Mouse (Mus musculus) MEL-GATA-1-ER (cell line): ENCODE measurements around the gene Mad1l1.
"Not testable (repeated sequence)": the region's sequence is repeated elsewhere in the genome, so short reads cannot be mapped to it uniquely, and the experiment has no call there.

Experiments used
- DNase-seq: peaks from one replicate; pipeline ENCODE4 v3.0.0-alpha.2; 2012; ENCODE audit warnings: low read depth; ENCODE audit errors: extremely low read depth

Mad1l1 gene

DNA sequence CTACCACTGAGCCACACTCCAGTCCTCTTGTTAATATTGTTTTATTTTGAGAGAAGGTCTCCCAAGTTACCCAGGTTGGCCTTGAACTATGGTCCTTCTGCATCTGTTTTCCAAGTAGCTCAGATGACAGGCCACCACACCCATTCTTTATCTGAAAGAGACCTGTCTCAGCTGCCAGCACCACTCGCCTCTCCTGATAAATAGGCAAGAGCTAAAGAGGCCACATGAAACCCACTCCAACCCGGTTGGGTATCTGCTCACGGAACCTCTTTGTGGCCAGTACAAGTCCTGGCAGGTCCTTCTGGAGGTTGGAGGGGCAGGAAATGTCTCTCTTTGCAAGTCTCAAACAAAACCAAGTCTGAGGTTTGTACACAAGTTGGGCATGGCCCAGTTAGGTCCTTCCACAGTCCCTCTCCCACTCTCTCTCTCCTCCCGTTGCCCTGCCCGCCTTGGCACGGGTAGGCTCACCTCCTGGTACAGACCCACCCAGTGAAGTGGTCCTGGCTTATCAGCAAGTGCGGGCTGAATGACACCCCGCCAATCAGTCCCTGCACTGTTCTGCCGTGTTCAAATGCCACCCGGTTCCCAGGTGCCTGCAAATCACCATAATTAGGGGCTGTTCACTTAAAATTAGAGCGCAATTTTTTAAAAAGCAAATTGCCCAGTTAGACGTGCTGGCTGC, 308.9 kb downstream of the Mad1l1 start:
- DNase-seq = peak; percentile 3

DNA sequence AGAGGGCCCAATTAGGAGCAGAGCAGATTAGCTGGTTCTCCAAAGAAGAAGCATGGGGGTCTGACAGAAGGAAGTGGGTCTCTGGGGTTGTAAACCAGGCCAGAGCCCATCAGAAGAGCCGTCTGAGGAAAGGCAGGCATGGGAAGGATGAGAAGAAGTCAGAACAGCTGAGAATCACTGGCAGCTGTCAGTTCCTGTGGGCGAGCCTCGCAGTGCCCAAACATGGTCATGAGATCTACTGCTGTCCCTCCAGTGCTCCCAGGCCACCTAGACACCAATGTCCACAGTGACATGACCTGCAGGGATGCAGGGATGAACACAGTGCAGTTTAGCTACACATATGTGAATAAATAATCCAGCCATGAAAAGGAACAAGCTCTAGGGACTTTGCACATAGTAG, 310.9 kb downstream of the Mad1l1 start:
- no peak for DNase-seq

DNA sequence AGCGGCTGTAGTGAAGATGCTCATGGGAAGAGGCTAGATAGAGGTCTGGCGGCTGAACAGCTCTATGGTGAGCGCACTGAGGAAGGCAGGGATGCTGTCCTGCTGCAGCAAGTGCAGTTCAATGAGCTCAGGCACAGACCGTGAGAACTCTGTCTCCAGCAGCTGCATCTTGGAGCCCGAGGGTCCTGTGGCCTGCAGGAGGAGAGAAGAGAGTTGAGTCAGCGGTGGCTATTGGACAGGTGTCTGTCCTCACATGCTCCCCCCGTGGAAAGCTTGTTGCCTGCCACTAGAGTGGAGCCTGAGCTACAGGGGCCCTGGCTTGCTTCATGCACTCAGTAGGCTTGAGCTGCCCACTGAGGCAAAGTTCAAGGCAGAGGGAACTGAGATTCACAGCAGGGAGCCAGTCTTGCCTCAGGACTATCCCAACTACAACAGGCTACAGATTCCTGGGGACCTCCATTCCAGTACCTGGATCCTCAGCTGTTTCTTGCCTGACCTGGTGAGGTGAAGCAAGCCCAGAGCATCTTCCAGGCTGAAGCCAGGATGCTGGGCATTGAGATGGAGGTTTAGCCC, 312.2 kb downstream of the Mad1l1 start:
- no peak for DNase-seq

DNA sequence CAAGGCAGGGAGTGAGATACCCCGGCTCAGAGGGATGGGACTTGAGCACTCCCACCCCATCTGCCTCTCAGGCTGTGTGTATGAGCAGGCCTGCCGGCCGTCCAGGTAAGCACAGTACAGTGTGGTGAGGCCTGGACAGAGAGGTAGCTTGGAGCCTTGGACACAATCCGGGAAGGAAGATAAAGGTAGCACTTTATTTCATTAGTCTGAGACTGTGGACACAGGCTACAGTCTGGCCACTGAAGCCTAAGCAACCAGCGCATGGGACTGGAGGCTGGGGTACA, 312.9 kb downstream of the Mad1l1 start:
- DNase-seq = no peak

DNA sequence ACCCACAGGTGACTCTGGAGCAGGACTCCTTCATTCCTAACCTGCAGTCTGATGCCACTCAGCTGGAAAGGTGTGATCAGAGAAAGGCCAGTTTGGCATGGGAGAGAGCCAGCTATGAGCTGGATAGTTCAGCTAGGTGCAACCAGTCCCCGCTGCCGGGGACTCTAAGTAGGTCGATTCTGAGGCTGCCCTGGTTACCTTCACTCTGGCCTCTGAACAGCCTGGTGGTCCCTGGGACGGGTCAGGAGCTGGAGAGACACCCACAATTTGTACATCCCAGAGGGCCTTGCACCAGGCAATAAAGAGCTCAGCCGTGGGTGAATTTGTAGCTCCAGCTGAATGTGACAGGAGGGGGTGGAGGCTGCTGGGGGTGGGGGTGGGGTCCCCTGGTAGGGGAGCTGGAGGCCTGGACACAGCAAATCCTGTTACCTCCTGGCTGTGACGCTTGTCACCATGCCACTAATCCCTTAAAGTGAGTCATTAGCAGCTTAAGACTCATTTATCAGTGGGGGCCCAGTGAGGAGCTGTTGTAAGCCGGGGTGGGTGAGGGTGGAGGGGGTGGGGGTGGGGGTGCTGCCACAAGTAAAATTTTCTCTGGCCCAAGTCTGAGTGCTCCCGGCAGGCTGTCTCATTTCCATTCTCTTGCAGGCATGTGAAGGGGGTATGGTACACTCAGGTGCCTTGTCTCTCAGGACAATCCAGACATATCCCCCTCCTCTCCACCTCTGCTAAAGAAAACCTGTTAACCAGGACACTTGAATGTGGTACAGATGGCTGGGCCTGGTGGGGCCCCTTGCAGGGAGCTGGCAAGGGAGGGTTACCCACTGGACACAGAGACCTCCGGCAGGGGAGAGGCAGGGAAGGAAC, 313.5 kb downstream of the Mad1l1 start:
- no peak for DNase-seq

DNA sequence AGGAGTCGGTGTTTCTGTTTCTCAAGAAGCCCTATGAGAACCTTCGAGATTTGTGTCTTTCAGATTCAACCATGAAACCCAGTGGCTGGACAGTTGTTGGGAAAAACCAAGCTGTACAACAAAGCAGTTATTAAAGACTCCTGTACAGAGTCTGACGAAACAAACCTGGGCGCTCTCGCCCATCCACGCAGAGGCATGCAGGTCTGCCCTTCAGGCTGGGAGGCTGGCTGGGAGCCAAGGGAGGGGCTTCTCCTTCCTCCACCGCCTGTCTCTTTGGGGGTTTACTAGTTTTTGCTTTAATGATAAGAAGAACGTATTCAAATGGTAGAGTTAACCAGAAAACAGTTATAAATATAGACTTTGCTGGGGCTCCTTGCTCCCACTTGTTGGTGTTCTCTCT, 314.5 kb downstream of the Mad1l1 start:
- no peak for DNase-seq

DNA sequence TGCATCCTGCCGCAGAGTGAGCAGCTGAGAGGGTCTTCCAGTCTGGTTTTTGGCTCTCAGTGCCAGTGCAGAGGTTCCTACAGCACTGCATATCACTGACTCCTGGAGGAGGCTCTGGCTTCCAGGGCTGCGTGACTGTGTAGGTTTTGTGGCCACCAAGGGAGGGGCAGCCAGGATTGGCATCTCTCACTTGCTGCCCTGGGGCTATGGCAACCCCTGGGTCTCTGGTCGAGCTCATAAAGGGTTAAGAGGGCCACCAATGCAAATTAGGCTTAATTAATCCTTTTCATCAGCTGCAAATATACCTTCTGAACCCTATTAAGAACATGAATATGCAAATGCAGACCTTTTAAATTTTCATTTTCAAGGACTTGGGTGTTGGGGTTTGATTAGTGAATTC, 318.8 kb downstream of the Mad1l1 start:
- no peak for DNase-seq

DNA sequence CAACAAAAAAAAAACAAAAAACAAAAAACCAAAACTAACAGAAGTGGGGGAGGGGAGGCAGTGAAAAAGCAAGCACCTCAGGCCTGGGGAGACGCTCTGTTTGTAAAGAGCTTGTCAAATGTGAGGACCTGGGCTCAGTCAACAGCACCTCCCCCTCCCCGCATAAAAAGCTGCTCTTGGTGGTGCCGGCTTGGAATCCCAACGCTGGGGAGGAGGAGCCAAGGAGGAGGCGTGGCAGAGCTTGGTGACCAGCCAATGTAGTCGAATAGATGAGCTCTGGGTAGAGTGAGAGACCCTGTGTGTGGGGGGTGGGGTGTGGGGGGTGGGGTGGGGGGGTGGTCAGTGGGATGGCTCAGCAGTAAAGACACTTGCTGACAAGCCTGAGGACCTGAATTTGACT, 322.4 kb downstream of the Mad1l1 start:
- no peak for DNase-seq

DNA sequence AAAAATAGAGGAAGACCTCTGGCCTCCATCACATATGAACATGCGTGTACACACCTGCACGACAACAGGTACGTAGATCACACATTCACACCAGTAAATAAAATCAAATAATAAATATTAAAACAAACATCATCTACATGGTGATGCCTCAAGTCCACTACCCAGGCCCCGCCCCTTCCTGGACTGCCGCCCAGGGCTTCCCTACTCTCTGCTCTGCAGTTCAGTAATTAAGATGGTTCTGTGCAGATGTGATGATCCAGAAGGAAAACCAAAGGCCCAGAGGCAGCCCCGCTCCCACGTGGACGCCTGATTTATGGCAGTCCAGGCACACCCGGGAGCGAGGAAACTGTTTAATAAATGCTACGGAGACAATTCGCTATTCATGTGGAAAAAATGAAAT, 323.0 kb downstream of the Mad1l1 start:
- DNase-seq = not testable (repeated sequence)

DNA sequence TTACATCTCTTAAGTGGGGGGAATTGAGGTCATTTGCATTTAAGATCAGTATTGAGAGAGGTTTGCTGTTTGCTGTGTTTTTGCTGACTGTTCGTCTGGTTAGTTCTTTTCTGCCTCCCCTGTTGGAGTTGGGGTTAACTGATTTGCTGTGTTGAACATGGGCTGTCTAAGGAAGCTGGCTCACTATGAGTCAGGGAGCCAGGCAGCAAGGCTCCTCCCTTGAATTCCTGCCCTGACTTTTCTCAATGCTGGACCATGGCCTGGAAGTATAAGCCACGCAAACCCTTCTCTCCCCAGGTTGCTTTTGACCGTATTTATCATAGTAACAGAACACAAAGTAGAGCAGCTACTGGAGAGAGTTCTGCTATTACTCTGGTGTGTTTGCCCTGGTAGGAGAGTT, 329.8 kb downstream of the Mad1l1 start:
- DNase-seq = no peak

DNA sequence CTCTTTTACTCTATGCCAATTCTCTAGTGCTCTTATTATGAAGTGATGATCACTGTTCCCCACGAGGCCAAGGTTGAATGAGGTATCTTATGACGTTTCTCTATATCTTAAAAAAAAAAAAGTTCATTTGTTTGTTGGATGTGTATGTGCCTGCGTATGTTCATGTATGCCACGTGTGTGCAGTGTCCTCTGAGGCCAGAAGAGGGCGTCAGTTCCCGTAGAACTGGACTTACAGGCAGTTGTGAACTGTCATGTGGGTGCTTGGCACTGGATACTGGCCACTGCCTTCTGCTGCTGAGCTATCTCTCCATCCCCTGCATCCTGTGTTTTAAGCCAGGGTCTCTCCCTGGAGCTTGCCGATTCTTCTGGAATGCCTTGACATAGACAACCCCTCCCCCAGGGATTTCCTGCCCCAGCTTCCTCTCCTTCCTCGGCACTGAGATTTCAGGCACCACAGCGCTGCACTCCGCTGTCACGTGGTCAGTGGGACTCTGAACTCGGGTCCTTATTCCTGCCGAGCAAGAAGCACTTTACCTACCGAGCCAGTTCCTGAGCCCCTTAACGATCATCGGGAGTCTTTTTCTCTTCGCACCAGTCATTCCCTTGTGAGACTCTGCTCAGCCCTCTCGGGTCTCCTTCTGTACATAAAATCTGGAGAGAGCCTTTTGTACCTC, 336.1 kb downstream of the Mad1l1 start:
- no peak for DNase-seq

DNA sequence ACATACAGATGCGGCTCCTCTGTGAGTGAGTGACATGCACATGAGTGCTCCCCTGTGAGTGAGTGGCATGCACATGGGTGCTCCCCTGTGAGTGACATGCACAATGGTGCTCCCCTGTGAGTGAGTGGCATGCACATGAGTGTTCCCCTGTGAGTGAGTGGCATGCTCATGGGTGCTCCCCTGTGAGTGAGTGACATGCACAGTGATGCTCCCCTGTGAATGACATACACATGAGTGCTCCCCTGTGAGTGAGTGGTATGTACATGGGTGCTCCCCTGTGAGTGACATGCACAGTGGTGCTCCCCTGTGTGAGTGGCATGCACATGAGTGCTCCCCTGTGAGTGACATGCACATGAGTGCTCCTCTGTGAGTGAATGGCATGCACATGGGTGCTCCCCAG, 339.4 kb downstream of the Mad1l1 start:
- no peak for DNase-seq

DNA sequence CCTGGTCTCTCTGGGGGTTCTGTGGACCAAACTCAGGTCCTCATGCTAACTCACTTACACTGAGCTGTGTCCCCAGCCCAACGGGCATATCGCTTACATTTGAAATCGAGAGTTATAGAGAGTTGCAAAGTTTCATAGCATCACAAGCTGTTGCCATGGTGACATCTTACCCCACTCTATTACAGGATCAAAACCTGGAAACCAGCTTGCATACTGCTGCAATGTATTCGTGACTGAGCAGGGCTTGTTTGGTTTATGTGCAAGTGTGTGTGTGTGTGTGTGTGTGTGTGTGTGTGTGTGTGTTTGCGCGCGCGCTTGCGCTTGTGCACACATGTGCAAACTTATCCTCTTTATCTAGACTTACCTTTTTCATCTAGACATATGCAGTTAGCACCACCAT, 342.0 kb downstream of the Mad1l1 start:
- no peak for DNase-seq

DNA sequence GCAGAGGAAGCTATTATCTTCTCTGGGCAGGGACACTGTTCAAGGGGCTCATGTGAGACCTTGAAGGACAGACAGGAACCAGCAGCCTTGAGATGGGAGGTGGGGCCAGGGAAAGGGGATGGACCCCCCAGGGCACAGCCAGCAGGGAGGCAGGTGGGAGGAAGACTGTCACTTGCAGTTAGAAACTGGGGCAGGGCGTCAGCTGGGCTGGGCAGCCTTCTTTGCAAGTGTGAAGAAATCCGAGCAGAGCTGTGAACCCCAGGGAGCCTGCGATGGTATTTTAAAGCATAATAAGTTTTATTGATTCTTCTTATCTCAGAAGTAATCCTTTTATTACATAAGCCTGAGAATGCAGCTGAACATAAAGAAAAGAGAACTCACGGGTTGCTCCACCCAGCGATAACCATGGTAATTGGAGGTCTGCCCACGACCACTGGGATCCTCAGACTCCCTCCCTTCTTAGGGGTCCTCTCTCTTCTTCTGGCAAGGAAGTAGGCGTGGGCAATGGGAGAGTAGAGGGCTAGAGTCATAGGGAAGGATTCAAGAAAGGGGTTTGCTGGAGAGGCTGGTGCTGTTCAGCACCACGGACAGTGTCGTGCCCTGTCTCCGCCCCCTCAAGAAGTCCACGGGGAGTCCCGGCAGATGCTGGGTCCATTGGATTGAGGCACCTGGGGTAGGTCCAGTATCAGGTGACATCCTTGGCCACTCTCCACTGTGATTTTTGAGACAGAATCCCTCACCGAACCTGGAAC, 342.7 kb downstream of the Mad1l1 start:
- no peak for DNase-seq

DNA sequence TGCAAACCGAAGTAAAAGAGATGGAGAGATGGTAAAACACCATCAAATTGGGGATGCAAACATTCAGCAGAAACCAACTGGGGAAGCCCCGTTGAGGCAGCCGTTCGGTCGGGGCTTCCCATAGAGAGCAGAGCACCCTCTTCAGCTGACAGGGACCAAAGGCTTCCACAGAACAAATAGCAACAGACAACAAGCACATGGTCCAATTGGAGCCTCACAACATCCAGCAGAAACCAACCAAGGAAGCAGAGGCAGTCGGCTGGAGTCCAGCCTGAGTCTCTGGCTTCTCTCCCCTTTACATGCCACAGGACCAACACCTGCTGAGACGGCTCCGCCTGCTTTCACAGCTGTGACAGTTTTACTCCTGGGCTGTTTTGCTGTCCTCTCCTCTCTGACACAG, 343.9 kb downstream of the Mad1l1 start:
- DNase-seq = no peak

DNA sequence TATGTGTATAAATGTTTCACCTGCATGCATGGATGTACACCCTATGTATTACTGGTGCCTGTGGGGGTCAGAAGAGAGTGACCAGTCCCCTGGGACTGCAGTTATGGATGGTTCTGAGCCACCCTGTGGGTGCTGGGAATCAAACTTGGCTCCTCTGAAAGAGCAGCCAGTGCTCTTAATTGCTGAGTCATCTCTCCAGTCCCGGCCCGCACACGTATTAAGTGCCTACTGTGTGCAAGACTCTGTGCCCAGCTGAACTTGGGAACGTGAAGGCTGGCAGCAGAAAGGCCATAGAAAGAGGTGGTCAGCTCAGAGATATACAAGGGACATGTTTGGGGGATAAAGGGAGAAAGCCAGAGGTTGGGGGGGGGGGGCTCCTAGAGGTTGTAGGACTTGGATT, 344.8 kb downstream of the Mad1l1 start:
- no peak for DNase-seq

DNA sequence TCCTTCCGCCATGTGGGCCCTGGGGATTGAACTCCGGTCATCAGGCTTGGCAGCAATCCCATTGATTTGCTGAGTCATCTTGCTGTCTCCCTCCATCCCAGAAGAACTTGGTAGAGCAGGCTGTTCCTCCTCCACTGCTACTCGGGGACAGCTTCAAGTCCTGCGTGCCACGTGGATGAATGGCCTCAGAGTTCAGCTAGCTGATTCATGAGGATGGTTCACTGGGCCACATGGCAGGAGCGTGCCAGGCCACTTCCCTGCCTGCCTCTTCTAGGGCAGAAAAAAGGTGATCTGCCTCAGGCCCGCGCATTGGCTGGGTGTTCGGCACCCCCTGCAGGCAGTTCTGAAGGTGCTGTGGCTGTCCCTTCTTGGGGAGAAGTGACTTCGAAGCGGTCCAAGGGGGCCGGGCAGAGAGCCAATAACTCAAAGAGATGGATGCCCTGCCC, 351.1 kb downstream of the Mad1l1 start:
- peak; percentile 9 for DNase-seq

DNA sequence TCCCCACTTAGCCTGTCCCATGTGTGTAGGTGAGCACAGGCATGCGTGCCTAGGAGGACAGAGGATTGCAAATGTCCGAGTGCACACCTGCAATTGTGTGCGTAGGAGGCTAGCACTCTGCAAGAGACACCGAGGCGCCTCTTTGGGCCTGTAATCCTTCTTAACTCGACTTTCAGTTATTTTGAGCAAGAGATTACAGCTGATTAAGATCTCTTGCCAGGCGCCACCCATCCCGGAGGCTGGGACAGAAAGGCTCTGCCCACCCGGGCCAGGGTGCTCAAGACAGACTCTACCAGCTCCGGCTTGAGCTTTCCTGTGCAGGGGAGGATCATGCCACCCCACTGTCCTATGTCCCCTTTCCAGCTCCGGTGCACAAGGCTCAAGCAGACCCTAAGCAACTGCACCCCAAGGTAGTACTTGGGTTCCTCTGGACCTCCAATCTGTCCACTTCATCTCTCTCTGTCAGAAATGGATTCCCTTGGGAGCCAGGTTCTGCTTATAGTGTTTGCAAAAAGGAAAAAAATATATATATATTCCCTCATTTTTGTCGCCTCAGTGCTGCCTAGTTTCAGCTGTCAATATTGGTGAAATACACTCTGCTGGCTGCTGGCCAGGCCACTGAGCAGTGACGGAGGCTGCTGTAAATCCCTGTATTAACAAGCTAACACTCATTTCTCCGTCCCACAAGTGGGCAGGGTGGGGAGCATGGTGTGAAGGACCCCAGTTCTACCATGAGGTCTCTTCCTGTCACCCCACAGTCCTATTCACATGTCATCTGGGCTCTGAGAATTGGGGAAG, 352.0 kb downstream of the Mad1l1 start:
- no peak for DNase-seq

DNA sequence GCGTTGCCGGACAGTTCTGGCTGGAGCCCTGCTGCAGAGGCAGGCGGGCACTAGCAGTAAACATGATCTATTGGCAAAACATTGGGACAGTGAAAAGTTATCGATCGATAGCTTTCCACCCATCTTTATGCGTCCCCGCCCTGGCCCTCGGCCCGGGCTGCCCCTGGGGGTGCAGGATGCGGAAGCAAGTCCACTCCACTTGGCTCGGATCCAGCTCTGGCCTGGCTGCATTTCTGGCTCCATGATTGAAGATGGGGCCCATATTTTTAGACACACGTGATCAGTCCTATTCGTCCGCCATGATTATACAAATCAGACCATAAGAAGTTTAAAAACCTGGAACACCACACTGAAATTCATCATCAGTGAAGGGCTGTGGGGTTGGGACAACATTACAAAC, 355.8 kb downstream of the Mad1l1 start:
- no peak for DNase-seq

DNA sequence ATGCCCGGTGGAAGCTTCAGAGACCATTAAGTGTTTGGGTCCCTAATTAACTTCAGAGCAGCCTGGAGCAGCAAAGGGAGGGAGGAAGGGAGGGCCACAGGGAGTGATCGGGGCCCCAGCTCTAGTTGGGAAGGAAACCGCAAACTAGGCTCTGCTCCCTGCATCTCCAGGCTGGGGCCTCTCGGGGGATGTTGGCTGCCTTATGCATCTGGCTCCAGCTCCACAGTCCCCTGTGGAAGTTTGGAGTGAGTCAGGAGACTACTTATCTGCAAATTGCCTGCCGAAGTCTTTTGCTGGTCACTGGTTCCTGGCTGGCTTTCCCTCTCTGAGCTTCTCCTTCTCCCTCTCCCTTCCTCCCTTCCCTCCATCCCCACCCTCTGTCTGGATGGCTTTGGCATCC, 357.0 kb downstream of the Mad1l1 start:
- no peak for DNase-seq

DNA sequence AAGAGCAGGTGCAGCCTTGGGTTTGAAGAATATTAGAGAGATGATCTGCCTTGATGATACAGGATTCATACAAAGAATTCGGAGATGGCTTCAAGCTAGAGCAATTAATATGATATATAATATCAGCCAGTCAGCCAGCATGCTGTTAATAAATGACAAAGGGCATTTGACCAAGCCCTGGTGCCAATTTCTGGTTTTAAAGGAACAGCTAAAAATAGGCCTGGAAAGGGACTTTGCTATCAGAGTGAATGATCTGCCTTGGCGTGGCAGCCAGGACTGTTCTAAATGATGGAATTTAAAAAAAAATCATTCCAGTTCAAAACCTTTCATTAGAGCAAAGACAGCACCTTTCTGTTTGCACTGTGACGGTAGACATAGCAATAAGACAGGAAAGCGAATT, 361.6 kb downstream of the Mad1l1 start:
- no peak for DNase-seq
